Mouse (Mus musculus) thymus, adult 2 months (tissue): ENCODE results near the gene Abraxas2. TPM values are rescaled to one million over a fixed set of nuclear protein-coding genes. Genes with fewer than 3 reads are reported as not detected.

Experiments used
- DNase-seq: peaks from one replicate; pipeline ENCODE4 v3.0.0; 2021
- H3K27ac ChIP-seq: fragments of 200-500 bp; 2 replicates; pipeline ENCODE4 v1.5.1; 2012; ENCODE audit warnings: low read length, control low read depth; ENCODE audit not compliant: control insufficient read depth, insufficient read depth
- H3K27me3 ChIP-seq: fragments of 200-500 bp; 2 replicates; pipeline ENCODE4 v1.6.1; 2012; ENCODE audit warnings: mild to moderate bottlenecking, low read length, moderate library complexity, mixed read lengths; ENCODE audit not compliant: control insufficient read depth, insufficient read depth
- H3K36me3 ChIP-seq: fragments of 200-500 bp; 2 replicates; pipeline ENCODE4 v1.6.1; 2012; ENCODE audit warnings: mild to moderate bottlenecking, low read length, moderate library complexity; ENCODE audit not compliant: control insufficient read depth, insufficient read depth
- H3K4me1 ChIP-seq: fragments of 200-500 bp; replicated peaks from 2 replicates; pipeline ENCODE4 v1.6.1; 2012; ENCODE audit warnings: low read length; ENCODE audit not compliant: control insufficient read depth, insufficient read depth
- H3K4me3 ChIP-seq: fragments of 200-500 bp; 2 replicates; pipeline ENCODE4 v1.5.1; 2012; ENCODE audit warnings: mild to moderate bottlenecking, low read length, control low read depth, moderate library complexity; ENCODE audit not compliant: control insufficient read depth, insufficient read depth
- CTCF ChIP-seq: fragments of 200-500 bp; IDR thresholded peaks from 2 replicates; pipeline ENCODE4 v1.5.1; 2012; ENCODE audit warnings: mild to moderate bottlenecking, control low read depth, low read length, moderate library complexity, borderline replicate concordance; ENCODE audit not compliant: control insufficient read depth, poor library complexity, insufficient read depth; ENCODE audit errors: extremely low read depth
- POLR2A ChIP-seq: fragments of 200-500 bp; IDR thresholded peaks from 2 replicates; pipeline ENCODE4 v1.6.1; 2012; ENCODE audit warnings: mild to moderate bottlenecking, low read length, control low read depth, moderate library complexity; ENCODE audit not compliant: control insufficient read depth, poor library complexity, insufficient read depth; ENCODE audit errors: extremely low read depth
- WGBS: fragments of 180-500 bp; shearing (Covaris S2); methylation state at CpG from one replicate; pipeline ENCODE4 v1.1.7; 2018; 5-methylcytosine and 5-hydroxymethylcytosine counted together
- polyA plus RNA-seq: library from polyadenylated mRNA; depleted of rRNA; stranded (reverse); fragments of >200 nt; gene quantifications from 2 replicates; pipeline ENCODE4 v1.2.3, GENCODE M21; 2012; rRNA removed

Abraxas2 gene
- polyA plus RNA-seq, result 12.7 and 12.8 TPM in 2 replicates

GRCm38 (mm10) chr7:132859042-132859958, at the start of gene Abraxas2:
Gene Abraxas2 (plus strand): TSS chr7:132859225.
- peak; percentile 96 for DNase-seq
- no peaks in the 10 kb centered on the region for H3K36me3 ChIP-seq
- under 1% methylated on average over 53 of the region's 53 CpGs for WGBS
- H3K27ac ChIP-seq, result no peak within 1 kb of the TSS
- TF ChIP-seq POLR2A, result peak; percentile 72; the same call in 1 of the 2 replicates
- peak; percentile 15; the same call in 1 of the 2 replicates for TF ChIP-seq CTCF
- no peaks in the 10 kb centered on the region for H3K27me3 ChIP-seq
- H3K4me3 ChIP-seq, result peak within 1 kb of the TSS; percentile 98
- H3K4me1 ChIP-seq, result peaks cover 2% of the 10 kb centered on the region; the same call in 1 of the 2 replicates

- DNase-seq, result no peak
- peaks cover 44% of the 10 kb centered on the region for H3K4me1 ChIP-seq
Measured at GRCm38 (mm10) chr7:132809721-132810120, 49.3 kb upstream of the Abraxas2 start.

GRCm38 (mm10) chr7:132810368-132810767, 48.7 kb upstream of the Abraxas2 start:
- WGBS, result 49% methylated on average over 6 of the region's 6 CpGs
- Histone ChIP-seq H3K4me3 (no peak overlapping the region), H3K36me3 (no peaks in the 10 kb centered on the region), H3K4me1 (peaks cover 39% of the 10 kb centered on the region), H3K27ac (peak overlapping the region; percentile 77), H3K27me3 (no peaks in the 10 kb centered on the region)
- no peak for DNase-seq
- TF ChIP-seq CTCF (no peak), POLR2A (no peak)

More at GRCm38 (mm10) chr7:132809721-132810120, 49.3 kb upstream of the Abraxas2 start:
- Histone ChIP-seq H3K4me3 (no peak overlapping the region), H3K36me3 (no peaks in the 10 kb centered on the region), H3K27me3 (no peaks in the 10 kb centered on the region), H3K27ac (peak overlapping the region; percentile 19; the same call in 1 of the 2 replicates)
- no peak for TF ChIP-seq CTCF
- no peak for TF ChIP-seq POLR2A
- 80% methylated on average over 6 of the region's 6 CpGs for WGBS

- TF ChIP-seq POLR2A, result no peak
- peak; percentile 88; the same call in 1 of the 2 replicates for TF ChIP-seq CTCF
- Histone ChIP-seq H3K27ac (peak overlapping the region; percentile 97), H3K36me3 (no peaks in the 10 kb centered on the region), H3K4me3 (peak overlapping the region; percentile 31), H3K27me3 (no peaks in the 10 kb centered on the region), H3K4me1 (peaks cover 35% of the 10 kb centered on the region)
- 58% methylated on average over 1 of the region's 1 CpGs for WGBS
- peak; percentile 93 for DNase-seq
Measured at GRCm38 (mm10) chr7:132810879-132811278, 48.1 kb upstream of the Abraxas2 start.

- H3K4me3 ChIP-seq, result peak overlapping the region; percentile 89
- H3K4me1 ChIP-seq, result peaks cover 30% of the 10 kb centered on the region
- DNase-seq, result peak; percentile 48
- H3K36me3 ChIP-seq, result no peaks in the 10 kb centered on the region
- H3K27ac ChIP-seq, result peak overlapping the region; percentile 97
- TF ChIP-seq POLR2A, result no peak
- H3K27me3 ChIP-seq, result no peaks in the 10 kb centered on the region
- WGBS, result 4% methylated on average over 23 of the region's 23 CpGs
Measured at GRCm38 (mm10) chr7:132811716-132812618, 47.1 kb upstream of the Abraxas2 start.

- under 1% methylated on average over 59 of the region's 59 CpGs for WGBS
- Histone ChIP-seq H3K4me3 (peak overlapping the region; percentile 89), H3K27ac (peak overlapping the region; percentile 97), H3K4me1 (peaks cover 22% of the 10 kb centered on the region), H3K27me3 (no peaks in the 10 kb centered on the region), H3K36me3 (no peaks in the 10 kb centered on the region)
- TF ChIP-seq POLR2A, result peak; percentile 56; the same call in 1 of the 2 replicates
- TF ChIP-seq CTCF, result no peak
- peak; percentile 71 for DNase-seq
Measured at GRCm38 (mm10) chr7:132812619-132813415, 46.2 kb upstream of the Abraxas2 start.
